Mouse (Mus musculus) lung, embryonic 16.5 days (tissue): Measurements from ENCODE around the gene Ntm. TPM values are rescaled to one million over a fixed set of nuclear protein-coding genes. Genes with fewer than 3 reads are reported as not detected.

Source experiments
- ATAC-seq: fragments of 200-750 bp; cut with Nextera tagmentation; 2 replicates; pipeline ENCODE4 v1.8.0; 2017; ENCODE audit warnings: low read depth, mild to moderate bottlenecking, moderate library complexity
- H3K27ac ChIP-seq: fragments of 300-500 bp; sonication (generic); 2 replicates; pipeline ENCODE4 v1.5.1; 2014; ENCODE audit warnings: mild to moderate bottlenecking, control low read depth, low read length
- H3K27me3 ChIP-seq: fragments of 300-500 bp; sonication (generic); 2 replicates; pipeline ENCODE4 v1.6.1; 2014; ENCODE audit warnings: low read depth, low read length, mixed read lengths; ENCODE audit not compliant: control insufficient read depth, insufficient read depth
- H3K36me3 ChIP-seq: fragments of 300-500 bp; sonication (generic); 2 replicates; pipeline ENCODE4 v1.6.1; 2014; ENCODE audit warnings: low read length; ENCODE audit not compliant: control insufficient read depth, insufficient read depth
- H3K4me1 ChIP-seq: fragments of 300-500 bp; sonication (generic); replicated peaks from 2 replicates; pipeline ENCODE4 v1.6.1; 2014; ENCODE audit warnings: low read length, mixed read lengths; ENCODE audit not compliant: control insufficient read depth, insufficient read depth
- H3K4me2 ChIP-seq: fragments of 300-500 bp; sonication (generic); 2 replicates; pipeline ENCODE4 v1.6.1; 2014; ENCODE audit warnings: low read depth, low read length, control low read depth
- H3K4me3 ChIP-seq: fragments of 300-500 bp; sonication (generic); 2 replicates; pipeline ENCODE4 v1.5.1; 2014; ENCODE audit warnings: mild to moderate bottlenecking, low read length, control low read depth
- H3K9ac ChIP-seq: fragments of 300-500 bp; sonication (generic); 2 replicates; pipeline ENCODE4 v1.6.1; 2014; ENCODE audit warnings: low read length, control low read depth
- H3K9me3 ChIP-seq: fragments of 300-500 bp; sonication (generic); 2 replicates; pipeline ENCODE4 v1.6.1; 2016; ENCODE audit warnings: low read length; ENCODE audit not compliant: control insufficient read depth
- WGBS: fragments of 180-500 bp; shearing (Covaris S2); extraction: QIAGEN DNeasy Blood & Tissue Kit; methylation state at CpG from one replicate; pipeline ENCODE4 v1.1.7; 2014; 5-methylcytosine and 5-hydroxymethylcytosine counted together
- polyA plus RNA-seq: library from polyadenylated mRNA; unstranded; fragments of >200 nt; fragmentation: Nextera tagmentation; extraction: Ambion mirVana; gene quantifications from 2 replicates; pipeline ENCODE4 v1.2.1, GENCODE M21; 2015

Ntm gene
- polyA plus RNA-seq, 1 experiment from 2014 or later: 16.3 TPM

DNA sequence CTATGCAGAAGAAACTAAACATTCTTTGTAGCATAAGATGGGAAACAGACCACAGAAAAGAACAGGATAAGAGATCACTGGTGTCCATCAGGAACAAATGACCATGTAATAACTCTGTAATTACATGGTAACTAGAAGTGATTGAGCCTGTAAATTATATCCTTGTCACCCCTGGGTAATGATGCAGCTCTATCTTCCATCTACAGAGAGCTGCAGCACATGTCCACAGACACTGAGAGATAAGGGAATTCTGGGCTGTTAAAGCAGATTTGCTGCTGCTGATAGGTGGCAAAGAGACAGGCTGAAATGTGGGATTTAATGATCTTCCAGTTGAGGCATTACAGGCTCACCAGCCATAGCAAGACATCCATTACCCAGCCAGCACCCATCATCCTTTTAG lies 677.8 kb downstream of the Ntm start:
- H3K4me2 ChIP-seq: no peak overlapping the region
- H3K27ac ChIP-seq: no peak overlapping the region
- ATAC-seq: no peak
- H3K4me1 ChIP-seq: no peaks in the 10 kb centered on the region; the same call in 1 of the 2 replicates
- H3K9ac ChIP-seq: no peak overlapping the region
- H3K27me3 ChIP-seq: no peaks in the 10 kb centered on the region
- H3K4me3 ChIP-seq: no peak overlapping the region
- no peaks in the 10 kb centered on the region for H3K9me3 ChIP-seq
- H3K36me3 ChIP-seq: no peaks in the 10 kb centered on the region

DNA sequence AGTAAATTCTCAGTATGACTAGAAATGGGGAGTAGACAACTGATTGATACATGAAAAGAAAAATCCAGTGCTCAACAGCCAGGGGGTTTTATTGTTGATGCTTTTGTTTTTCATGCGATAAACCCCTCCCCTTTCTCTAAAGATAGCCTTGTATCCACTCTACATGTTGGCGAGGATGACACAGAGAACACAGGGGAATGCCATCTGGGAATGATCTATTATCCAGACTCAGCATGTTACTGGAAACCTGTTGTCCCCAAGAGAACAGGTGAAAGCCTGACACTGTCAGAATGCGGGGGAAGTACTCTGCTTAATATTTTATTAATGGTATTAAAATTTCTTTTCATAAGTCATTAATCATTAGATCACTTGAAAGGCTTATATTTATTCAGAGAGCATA lies 690.1 kb downstream of the Ntm start:
- no peak overlapping the region for H3K4me2 ChIP-seq
- no peaks in the 10 kb centered on the region for H3K9me3 ChIP-seq
- no peak overlapping the region for H3K4me3 ChIP-seq
- no peak for ATAC-seq
- 82% methylated on average over 3 of the region's 3 CpGs for WGBS
- H3K9ac ChIP-seq: no peak overlapping the region
- no peaks in the 10 kb centered on the region for H3K36me3 ChIP-seq
- H3K27me3 ChIP-seq: no peaks in the 10 kb centered on the region
- no peaks in the 10 kb centered on the region for H3K4me1 ChIP-seq
- no peak overlapping the region for H3K27ac ChIP-seq

- no peak for ATAC-seq
- H3K4me1 ChIP-seq: no peaks in the 10 kb centered on the region
- H3K9ac ChIP-seq: no peak overlapping the region
- H3K27me3 ChIP-seq: no peaks in the 10 kb centered on the region
- no peak overlapping the region for H3K4me2 ChIP-seq
- H3K9me3 ChIP-seq: no peaks in the 10 kb centered on the region
- WGBS: 53% methylated on average over 6 of the region's 6 CpGs
- no peak overlapping the region for H3K4me3 ChIP-seq
- no peak overlapping the region for H3K27ac ChIP-seq
- H3K36me3 ChIP-seq: no peaks in the 10 kb centered on the region
These were observed 693.0 kb downstream of the Ntm start for GRCm38 (mm10) chr9:29269988-29270387.

- no peak overlapping the region for H3K27ac ChIP-seq
- no peak overlapping the region for H3K4me3 ChIP-seq
- H3K36me3 ChIP-seq: no peaks in the 10 kb centered on the region
- H3K4me2 ChIP-seq: no peak overlapping the region
- H3K9ac ChIP-seq: no peak overlapping the region
- no peaks in the 10 kb centered on the region for H3K27me3 ChIP-seq
- no peaks in the 10 kb centered on the region for H3K9me3 ChIP-seq
- WGBS: 96% methylated on average over 2 of the region's 2 CpGs
- no peak for ATAC-seq
- H3K4me1 ChIP-seq: no peaks in the 10 kb centered on the region
These were observed 693.7 kb downstream of the Ntm start for GRCm38 (mm10) chr9:29269277-29269646.

- ATAC-seq: no peak
- H3K9me3 ChIP-seq: no peaks in the 10 kb centered on the region
- H3K27ac ChIP-seq: no peak overlapping the region
- H3K4me3 ChIP-seq: no peak overlapping the region
- no peaks in the 10 kb centered on the region for H3K36me3 ChIP-seq
- WGBS: 56% methylated on average over 10 of the region's 10 CpGs
- no peak overlapping the region for H3K9ac ChIP-seq
- no peak overlapping the region for H3K4me2 ChIP-seq
- H3K4me1 ChIP-seq: no peaks in the 10 kb centered on the region
- no peaks in the 10 kb centered on the region for H3K27me3 ChIP-seq
These were observed 694.2 kb downstream of the Ntm start for GRCm38 (mm10) chr9:29268583-29269276.

GRCm38 (mm10) chr9:29267663-29268062 lies 695.3 kb downstream of the Ntm start:
- no peak overlapping the region for H3K9ac ChIP-seq
- no peaks in the 10 kb centered on the region for H3K4me1 ChIP-seq
- H3K9me3 ChIP-seq: no peaks in the 10 kb centered on the region
- ATAC-seq: no peak
- no peaks in the 10 kb centered on the region for H3K27me3 ChIP-seq
- no peak overlapping the region for H3K27ac ChIP-seq
- H3K4me3 ChIP-seq: no peak overlapping the region
- no peak overlapping the region for H3K4me2 ChIP-seq
- no peaks in the 10 kb centered on the region for H3K36me3 ChIP-seq
- 42% methylated on average over 3 of the region's 3 CpGs for WGBS

- no peak for ATAC-seq
- H3K4me3 ChIP-seq: no peak overlapping the region
- no peaks in the 10 kb centered on the region for H3K27me3 ChIP-seq
- no peak overlapping the region for H3K4me2 ChIP-seq
- WGBS: 43% methylated on average over 4 of the region's 4 CpGs
- H3K27ac ChIP-seq: no peak overlapping the region
- H3K9ac ChIP-seq: no peak overlapping the region
- H3K4me1 ChIP-seq: no peaks in the 10 kb centered on the region
- no peaks in the 10 kb centered on the region for H3K9me3 ChIP-seq
- H3K36me3 ChIP-seq: no peaks in the 10 kb centered on the region
These were observed 697.8 kb downstream of the Ntm start for GRCm38 (mm10) chr9:29265177-29265576.

- 33% methylated on average over 3 of the region's 3 CpGs for WGBS
- Histone ChIP-seq H3K27ac (no peak overlapping the region), H3K36me3 (no peaks in the 10 kb centered on the region), H3K4me3 (no peak overlapping the region), H3K4me1 (no peaks in the 10 kb centered on the region), H3K9ac (no peak overlapping the region), H3K4me2 (no peak overlapping the region), H3K27me3 (no peaks in the 10 kb centered on the region), H3K9me3 (no peaks in the 10 kb centered on the region)
- no peak for ATAC-seq
These were observed 700.1 kb downstream of the Ntm start for GRCm38 (mm10) chr9:29262836-29263235.

GRCm38 (mm10) chr9:29252866-29253265 lies 710.1 kb downstream of the Ntm start:
- H3K27ac ChIP-seq: no peak overlapping the region
- no peak for ATAC-seq
- H3K4me3 ChIP-seq: no peak overlapping the region
- H3K36me3 ChIP-seq: no peaks in the 10 kb centered on the region
- no peak overlapping the region for H3K9ac ChIP-seq
- no peak overlapping the region for H3K4me2 ChIP-seq
- no peaks in the 10 kb centered on the region for H3K27me3 ChIP-seq
- no peaks in the 10 kb centered on the region for H3K9me3 ChIP-seq
- no peaks in the 10 kb centered on the region for H3K4me1 ChIP-seq
- WGBS: 77% methylated on average over 2 of the region's 2 CpGs

DNA sequence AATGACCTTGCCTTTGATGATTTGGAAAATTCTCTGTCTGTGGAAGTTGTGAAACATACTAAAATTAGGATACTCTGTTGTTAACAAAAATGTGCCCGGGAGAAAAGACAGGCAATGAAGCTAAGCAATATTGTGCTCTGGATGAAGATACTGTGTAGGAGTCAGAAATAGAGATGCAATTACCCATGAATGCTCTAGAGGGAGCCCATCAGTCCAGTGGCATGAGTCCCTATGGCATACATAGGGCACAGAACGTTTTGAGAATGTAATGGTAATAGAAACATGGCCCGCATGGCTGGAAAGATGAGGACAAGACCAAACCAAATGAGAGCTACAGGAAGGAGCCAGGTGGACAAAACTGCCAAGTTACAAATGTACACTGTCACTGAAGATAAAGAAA lies 712.1 kb downstream of the Ntm start:
- no peak overlapping the region for H3K4me3 ChIP-seq
- H3K9ac ChIP-seq: no peak overlapping the region
- H3K36me3 ChIP-seq: no peaks in the 10 kb centered on the region
- no peaks in the 10 kb centered on the region for H3K27me3 ChIP-seq
- 57% methylated on average over 3 of the region's 3 CpGs for WGBS
- ATAC-seq: no peak
- H3K27ac ChIP-seq: no peak overlapping the region
- H3K9me3 ChIP-seq: no peaks in the 10 kb centered on the region
- H3K4me2 ChIP-seq: no peak overlapping the region
- no peaks in the 10 kb centered on the region for H3K4me1 ChIP-seq
